Mouse (Mus musculus) midbrain, embryonic 11.5 days (tissue): ENCODE data around the gene Fbxo9. TPM values are rescaled to one million over a fixed set of nuclear protein-coding genes. Genes with fewer than 3 reads are reported as not detected.

Source experiments
- ATAC-seq: fragments of 200-750 bp; cut with Nextera tagmentation; 2 replicates; pipeline ENCODE4 v1.8.0; 2017; ENCODE audit warnings: moderate TSS enrichment, moderate library complexity; ENCODE audit not compliant: low FRiP score
- DNase-seq: peaks from one replicate; pipeline ENCODE4 v3.0.0; 2015; ENCODE audit warnings: low spot score; ENCODE audit errors: missing footprints
- H3K27ac ChIP-seq: fragments of 300-500 bp; sonication (generic); 2 replicates; pipeline ENCODE4 v1.5.1; 2014; ENCODE audit warnings: low read depth, low read length
- H3K27me3 ChIP-seq: fragments of 300-500 bp; sonication (generic); 2 replicates; pipeline ENCODE4 v1.6.1; 2014; ENCODE audit warnings: mild to moderate bottlenecking, low read length, moderate library complexity, mixed read lengths; ENCODE audit not compliant: control insufficient read depth, insufficient read depth
- H3K36me3 ChIP-seq: fragments of 300-500 bp; sonication (generic); 2 replicates; pipeline ENCODE4 v1.6.1; 2014; ENCODE audit warnings: mild to moderate bottlenecking, low read length, moderate library complexity, mixed read lengths; ENCODE audit not compliant: control insufficient read depth, insufficient read depth
- H3K4me1 ChIP-seq: fragments of 300-500 bp; sonication (generic); 2 replicates; pipeline ENCODE4 v1.6.1; 2014; ENCODE audit warnings: low read length; ENCODE audit not compliant: control insufficient read depth, insufficient read depth
- H3K4me2 ChIP-seq: fragments of 300-500 bp; sonication (generic); 2 replicates; pipeline ENCODE4 v1.6.1; 2014; ENCODE audit warnings: mild to moderate bottlenecking, moderate library complexity
- H3K4me3 ChIP-seq: fragments of 300-500 bp; sonication (generic); 2 replicates; pipeline ENCODE4 v1.5.1; 2014; ENCODE audit warnings: low read depth, low read length
- H3K9ac ChIP-seq: fragments of 300-500 bp; sonication (generic); 2 replicates; pipeline ENCODE4 v1.6.1; 2014; ENCODE audit warnings: low read length
- H3K9me3 ChIP-seq: fragments of 300-500 bp; sonication (generic); 2 replicates; pipeline ENCODE4 v1.6.1; 2016; ENCODE audit warnings: low read length; ENCODE audit not compliant: control insufficient read depth
- WGBS: fragments of 180-500 bp; shearing (Covaris S2); extraction: QIAGEN DNeasy Blood & Tissue Kit; methylation state at CpG from one replicate; pipeline ENCODE4 v1.1.7; 2014; 5-methylcytosine and 5-hydroxymethylcytosine counted together
- polyA plus RNA-seq: library from polyadenylated mRNA; unstranded; fragments of >200 nt; fragmentation: Nextera tagmentation; extraction: Ambion mirVana; gene quantifications from 2 replicates; pipeline ENCODE4 v1.2.1, GENCODE M21; 2014

Gene Fbxo9
- polyA plus RNA-seq, 1 experiment from 2014 or later: 31.6 TPM

- Histone ChIP-seq H3K9ac (no peak overlapping the region), H3K9me3 (no peaks in the 10 kb centered on the region), H3K4me3 (no peak overlapping the region), H3K27ac (no peak overlapping the region), H3K4me2 (no peak overlapping the region), H3K27me3 (no peaks in the 10 kb centered on the region), H3K36me3 (no peaks in the 10 kb centered on the region; the same call in 1 of the 2 replicates), H3K4me1 (no peaks in the 10 kb centered on the region)
- no peak for ATAC-seq
- 89% methylated on average over 8 of the region's 8 CpGs for WGBS
- DNase-seq: no peak
Measured at GRCm38 (mm10) chr9:78103965-78104560, 4.8 kb downstream of the Fbxo9 start.

GRCm38 (mm10) chr9:78101431-78101830, 7.4 kb downstream of the Fbxo9 start:
- ATAC-seq: no peak
- no peak overlapping the region for H3K9ac ChIP-seq
- H3K9me3 ChIP-seq: no peaks in the 10 kb centered on the region; the same call in 1 of the 2 replicates
- H3K36me3 ChIP-seq: peaks cover 4% of the 10 kb centered on the region; the same call in 1 of the 2 replicates
- no peak overlapping the region for H3K27ac ChIP-seq
- no peak overlapping the region for H3K4me2 ChIP-seq
- H3K4me1 ChIP-seq: no peaks in the 10 kb centered on the region
- H3K4me3 ChIP-seq: no peak overlapping the region
- WGBS: 77% methylated on average over 4 of the region's 4 CpGs
- H3K27me3 ChIP-seq: no peaks in the 10 kb centered on the region
- no peak for DNase-seq

GRCm38 (mm10) chr9:78100956-78101355, 7.9 kb downstream of the Fbxo9 start:
- 84% methylated on average over 5 of the region's 5 CpGs for WGBS
- H3K4me1 ChIP-seq: no peaks in the 10 kb centered on the region

DNA sequence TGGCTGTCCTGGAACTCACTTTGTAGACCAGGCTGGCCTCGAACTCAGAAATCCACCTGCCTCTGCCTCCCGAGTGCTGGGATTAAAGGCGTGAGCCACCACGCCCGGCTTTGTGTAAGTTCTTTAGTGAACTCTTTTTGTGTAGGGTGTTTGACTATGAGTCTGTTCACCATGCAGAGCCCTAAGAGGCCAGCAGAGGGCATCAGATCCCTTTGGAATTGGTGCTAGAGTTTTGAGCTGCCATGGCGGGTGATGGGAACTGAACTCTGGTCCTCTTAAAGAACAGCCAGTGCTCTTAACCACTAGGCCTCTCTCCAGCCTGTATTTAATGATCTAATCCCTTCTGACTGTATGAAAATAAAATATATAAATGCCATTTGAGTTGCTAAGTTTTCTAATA, 12.5 kb downstream of the Fbxo9 start:
- no peak for ATAC-seq
- peaks cover 9% of the 10 kb centered on the region; the same call in 1 of the 2 replicates for H3K36me3 ChIP-seq
- 100% methylated on average over 6 of the region's 6 CpGs for WGBS

More at GRCm38 (mm10) chr9:78100956-78101355, 7.9 kb downstream of the Fbxo9 start:
- Histone ChIP-seq H3K4me3 (no peak overlapping the region), H3K36me3 (peaks cover 5% of the 10 kb centered on the region; the same call in 1 of the 2 replicates), H3K9ac (no peak overlapping the region), H3K27ac (no peak overlapping the region), H3K9me3 (no peaks in the 10 kb centered on the region; the same call in 1 of the 2 replicates), H3K4me2 (no peak overlapping the region), H3K27me3 (no peaks in the 10 kb centered on the region)
- ATAC-seq: no peak
- DNase-seq: no peak

GRCm38 (mm10) chr9:78095686-78096085, 13.2 kb downstream of the Fbxo9 start:
- no peaks in the 10 kb centered on the region for H3K27me3 ChIP-seq
- ATAC-seq: no peak
- H3K27ac ChIP-seq: no peak overlapping the region
- H3K9me3 ChIP-seq: no peaks in the 10 kb centered on the region; the same call in 1 of the 2 replicates
- H3K4me2 ChIP-seq: no peak overlapping the region
- H3K9ac ChIP-seq: no peak overlapping the region
- H3K4me3 ChIP-seq: no peak overlapping the region
- 95% methylated on average over 12 of the region's 12 CpGs for WGBS
- no peak for DNase-seq
- H3K4me1 ChIP-seq: no peaks in the 10 kb centered on the region
- H3K36me3 ChIP-seq: peaks cover 9% of the 10 kb centered on the region; the same call in 1 of the 2 replicates

More for the DNA sequence above, 12.5 kb downstream of the Fbxo9 start:
- no peak for DNase-seq
- H3K27me3 ChIP-seq: no peaks in the 10 kb centered on the region
- H3K27ac ChIP-seq: no peak overlapping the region
- no peak overlapping the region for H3K4me3 ChIP-seq
- no peaks in the 10 kb centered on the region for H3K4me1 ChIP-seq
- no peak overlapping the region for H3K9ac ChIP-seq
- H3K9me3 ChIP-seq: no peaks in the 10 kb centered on the region; the same call in 1 of the 2 replicates
- H3K4me2 ChIP-seq: no peak overlapping the region

GRCm38 (mm10) chr9:78090596-78090995, 18.3 kb downstream of the Fbxo9 start:
- Histone ChIP-seq H3K4me3 (no peak overlapping the region), H3K27ac (no peak overlapping the region), H3K27me3 (no peaks in the 10 kb centered on the region), H3K36me3 (peaks cover 2% of the 10 kb centered on the region; the same call in 1 of the 2 replicates), H3K9ac (no peak overlapping the region), H3K4me2 (no peak overlapping the region), H3K9me3 (no peaks in the 10 kb centered on the region), H3K4me1 (no peaks in the 10 kb centered on the region)
- 87% methylated on average over 3 of the region's 3 CpGs for WGBS
- DNase-seq (no peak), ATAC-seq (no peak)

DNA sequence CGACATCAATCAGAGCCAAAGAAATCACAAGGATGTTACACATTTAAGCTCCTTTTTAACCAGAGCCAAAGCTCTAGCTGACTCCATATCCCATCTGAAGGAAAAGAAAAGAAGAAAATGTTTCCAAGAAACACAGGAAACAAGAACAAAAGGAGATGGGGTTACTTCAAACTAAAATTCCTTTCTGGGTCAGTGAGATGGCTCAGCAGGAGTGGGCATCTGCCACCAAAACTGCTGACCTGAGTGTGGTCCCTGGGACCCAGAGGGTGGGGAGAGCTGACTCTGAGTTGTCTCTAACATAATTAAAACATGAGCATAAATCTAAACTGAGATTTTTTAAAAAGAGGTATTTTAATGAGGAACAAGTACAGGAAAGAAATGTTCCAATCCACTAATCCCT, 19.0 kb downstream of the Fbxo9 start:
- 85% methylated on average over 1 of the region's 1 CpGs for WGBS
- DNase-seq (peak; percentile 64), ATAC-seq (no peak)
- peaks cover 3% of the 10 kb centered on the region; the same call in 1 of the 2 replicates for H3K36me3 ChIP-seq
- no peaks in the 10 kb centered on the region for H3K4me1 ChIP-seq
- no peak overlapping the region for H3K4me3 ChIP-seq
- no peak overlapping the region for H3K9ac ChIP-seq
- H3K9me3 ChIP-seq: no peaks in the 10 kb centered on the region
- no peak overlapping the region for H3K4me2 ChIP-seq
- H3K27ac ChIP-seq: no peak overlapping the region
- H3K27me3 ChIP-seq: no peaks in the 10 kb centered on the region

DNA sequence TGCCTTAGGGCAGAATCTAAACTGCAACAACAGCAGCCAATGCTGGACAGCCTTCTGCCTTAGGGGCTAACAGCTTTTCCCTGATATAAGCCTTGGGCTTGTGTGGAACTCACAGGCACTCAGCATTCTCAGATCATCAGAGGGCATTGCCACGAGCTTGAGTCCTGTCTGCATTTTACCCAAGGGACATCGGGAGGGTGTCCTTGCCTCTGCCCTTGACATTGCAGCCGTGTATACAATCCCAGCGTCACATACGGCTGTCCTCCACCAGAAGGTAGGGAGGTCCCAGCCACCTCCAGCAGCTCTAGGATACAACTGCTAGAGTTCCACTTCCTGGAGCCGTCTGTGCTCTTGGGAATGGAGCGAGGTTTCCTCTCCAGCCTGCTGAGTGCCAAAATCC, 19.9 kb downstream of the Fbxo9 start:
- DNase-seq (no peak), ATAC-seq (no peak)
- no peak overlapping the region for H3K27ac ChIP-seq
- peaks cover 7% of the 10 kb centered on the region; the same call in 1 of the 2 replicates for H3K36me3 ChIP-seq
- H3K4me2 ChIP-seq: no peak overlapping the region
- H3K9me3 ChIP-seq: no peaks in the 10 kb centered on the region
- no peaks in the 10 kb centered on the region for H3K27me3 ChIP-seq
- WGBS: 83% methylated on average over 7 of the region's 7 CpGs
- H3K4me1 ChIP-seq: no peaks in the 10 kb centered on the region
- H3K9ac ChIP-seq: no peak overlapping the region
- H3K4me3 ChIP-seq: no peak overlapping the region

DNA sequence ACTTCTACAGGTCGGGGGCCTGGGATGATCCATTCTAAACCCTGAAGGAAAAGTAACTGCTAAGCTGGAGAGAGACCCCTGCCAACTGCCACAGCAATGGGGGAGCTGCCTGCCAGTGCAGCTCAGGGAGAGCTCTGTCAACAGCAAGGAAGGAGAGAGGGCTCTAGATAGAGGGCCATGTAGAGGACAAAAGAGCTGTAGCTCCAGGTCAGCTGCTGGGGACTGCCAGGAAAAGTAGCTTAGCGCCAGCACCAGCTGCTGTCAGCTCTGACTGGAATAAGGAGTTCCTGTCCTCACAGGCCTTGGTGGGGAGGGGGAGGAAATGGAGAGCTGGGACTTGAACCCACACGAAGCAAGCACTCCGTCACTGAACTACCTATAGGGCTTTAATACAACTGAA, 20.3 kb downstream of the Fbxo9 start:
- Histone ChIP-seq H3K36me3 (peaks cover 7% of the 10 kb centered on the region; the same call in 1 of the 2 replicates), H3K4me1 (no peaks in the 10 kb centered on the region), H3K27me3 (no peaks in the 10 kb centered on the region), H3K9me3 (no peaks in the 10 kb centered on the region), H3K9ac (no peak overlapping the region), H3K4me2 (no peak overlapping the region), H3K27ac (no peak overlapping the region), H3K4me3 (no peak overlapping the region)
- ATAC-seq: no peak
- 82% methylated on average over 4 of the region's 4 CpGs for WGBS
- peak; percentile 79 for DNase-seq
